Mouse (Mus musculus): Measurements from ENCODE around the gene Rab29. TPM values are rescaled to one million over a fixed set of nuclear protein-coding genes. Genes with fewer than 3 reads are reported as not detected.
"Not testable (repeated sequence)": the region's sequence is repeated elsewhere in the genome, so short reads cannot be mapped to it uniquely, and the experiment has no call there.

The Rab29 gene
- total RNA-seq, 2 experiments from 2014 or later = 12.3 to 14.2 TPM

- intact Hi-C loops (cut with DNase I) = loop anchor here (1.0 to 2.0 kb wide), 3 partner anchors 79 to 138 kb away; no protein-coding TSS in a partner anchor
- DNase-seq = peak; percentile 82 to 84
Observed at GRCm38 (mm10) chr1:131846255-131846654, 20.8 kb upstream of the Rab29 start.

GRCm38 (mm10) chr1:131861811-131862210 is 5.2 kb upstream of the Rab29 start:
- intact Hi-C loops (cut with DNase I) = no loop called here
- no peak for DNase-seq

DNA sequence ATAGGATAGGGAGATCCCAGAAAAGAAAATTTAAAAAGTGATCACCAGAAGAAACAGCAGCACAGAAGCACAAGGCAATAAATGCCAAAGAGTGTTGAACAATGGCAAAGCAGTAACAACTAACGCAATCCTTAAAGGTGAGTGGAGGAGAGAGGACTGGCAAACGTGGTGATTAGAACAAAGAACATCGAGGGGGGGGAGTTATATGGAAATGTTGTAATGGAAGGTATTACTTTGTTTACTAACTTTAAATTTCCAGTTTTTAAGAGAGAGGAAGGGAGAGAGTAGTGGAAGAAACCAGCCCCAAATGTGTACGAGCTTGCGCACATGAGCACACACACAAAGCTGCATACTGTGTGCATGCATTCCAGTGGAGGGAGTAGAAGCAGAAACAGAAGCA is 1.4 kb upstream of the Rab29 start:
- no peak for DNase-seq
- intact Hi-C loops (cut with DNase I) = no loop called here

- intact Hi-C loops (cut with DNase I) = loop anchor here (2.0 kb wide), 1 partner anchor 44 kb away; the partner anchor contains the start of gene Nucks1
- no peak for DNase-seq
Observed at GRCm38 (mm10) chr1:131866304-131866999, 572 bp upstream of the Rab29 start.

- intact Hi-C loops (cut with DNase I) = loop anchor here (2.0 kb wide), 1 partner anchor 43 kb away; the partner anchor contains the start of gene Nucks1
- DNase-seq = peak; percentile 17 to 32
Observed at GRCm38 (mm10) chr1:131867946-131868290, 894 bp downstream of the Rab29 start.

- intact Hi-C loops (cut with DNase I) = no loop called here
- DNase-seq = no peak
Observed at GRCm38 (mm10) chr1:131869561-131869960, 2.5 kb downstream of the Rab29 start.

DNA sequence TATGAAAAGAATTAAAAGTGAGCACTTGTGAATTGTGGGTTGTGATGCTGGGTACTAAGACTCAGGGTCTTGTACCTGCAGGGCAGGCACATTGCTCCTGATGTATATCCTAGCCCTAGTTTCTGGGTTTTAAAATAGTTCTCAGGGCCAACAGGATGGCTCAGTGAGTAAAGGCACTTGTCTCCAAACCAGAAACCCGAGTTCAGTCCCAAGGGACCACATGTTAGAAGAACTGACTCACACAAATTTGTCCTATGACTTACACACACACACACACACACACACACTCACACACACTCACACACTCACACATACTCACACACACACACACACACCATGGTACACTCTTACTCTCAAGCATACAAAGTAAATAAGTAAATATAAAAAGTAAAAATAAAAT is 5.8 kb downstream of the Rab29 start:
- intact Hi-C loops (cut with DNase I) = no loop called here
- no peak for DNase-seq

DNA sequence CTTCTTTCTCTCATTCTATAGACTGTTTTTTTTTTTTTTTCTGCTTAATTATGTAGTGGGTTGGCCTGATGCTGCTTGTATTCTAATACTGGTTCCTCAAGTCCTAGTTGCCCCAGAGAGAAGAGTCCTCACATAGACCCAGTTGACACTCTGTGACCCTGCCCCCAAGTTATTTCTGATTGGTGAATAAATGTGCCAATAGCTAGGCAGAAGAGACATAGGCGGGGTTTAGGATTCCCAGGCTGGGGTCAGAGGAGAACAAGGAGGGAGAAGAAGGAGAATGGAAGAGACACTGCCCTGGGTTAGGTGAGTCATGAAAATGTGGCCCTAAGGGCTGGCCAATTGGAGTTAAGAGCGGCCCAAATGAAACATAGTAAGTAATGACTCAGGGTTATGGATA is 12.8 kb downstream of the Rab29 start:
- intact Hi-C loops (cut with DNase I) = no loop called here
- DNase-seq = no peak

DNA sequence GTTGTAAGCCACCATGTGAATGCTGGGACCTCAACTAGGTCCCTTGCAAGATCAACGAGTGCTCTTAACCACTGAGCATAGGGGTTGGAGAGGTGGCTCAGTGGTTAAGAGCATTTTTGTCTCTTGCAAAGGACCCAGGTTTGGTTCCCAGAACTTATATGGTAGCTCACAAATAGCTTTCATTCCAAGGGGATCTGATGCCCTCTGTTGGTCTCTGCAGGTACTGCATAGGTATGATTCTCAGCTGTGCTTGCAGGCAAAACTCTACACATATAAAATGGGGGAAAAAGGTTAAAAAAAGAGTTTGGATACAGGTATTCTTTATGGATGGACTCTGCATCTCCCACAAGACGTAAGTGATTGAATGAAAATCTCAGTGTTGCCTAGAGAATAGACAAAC is 15.8 kb downstream of the Rab29 start:
- DNase-seq = peak in 1 of 2 experiments; percentile 7
- intact Hi-C loops (cut with DNase I) = no loop called here

DNA sequence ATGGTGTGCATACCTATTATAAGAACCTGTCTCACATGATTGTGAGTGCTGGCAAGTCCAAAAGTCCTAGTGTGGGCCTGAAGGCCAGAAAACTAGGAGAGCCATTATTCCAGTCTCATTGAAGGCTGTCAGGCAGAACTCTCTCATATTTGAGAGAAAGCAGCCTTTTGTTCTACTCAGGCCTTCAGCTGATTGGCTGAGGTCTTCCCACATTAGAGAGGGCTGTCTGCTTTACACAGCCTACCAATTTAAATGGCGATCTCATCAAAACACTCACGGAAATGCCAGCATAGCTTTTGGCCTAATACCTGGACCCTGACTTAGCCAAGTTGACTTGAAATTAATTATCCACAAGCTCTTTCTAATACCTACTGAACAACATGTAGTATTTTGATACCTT is 19.1 kb downstream of the Rab29 start:
- intact Hi-C loops (cut with DNase I) = no loop called here

DNA sequence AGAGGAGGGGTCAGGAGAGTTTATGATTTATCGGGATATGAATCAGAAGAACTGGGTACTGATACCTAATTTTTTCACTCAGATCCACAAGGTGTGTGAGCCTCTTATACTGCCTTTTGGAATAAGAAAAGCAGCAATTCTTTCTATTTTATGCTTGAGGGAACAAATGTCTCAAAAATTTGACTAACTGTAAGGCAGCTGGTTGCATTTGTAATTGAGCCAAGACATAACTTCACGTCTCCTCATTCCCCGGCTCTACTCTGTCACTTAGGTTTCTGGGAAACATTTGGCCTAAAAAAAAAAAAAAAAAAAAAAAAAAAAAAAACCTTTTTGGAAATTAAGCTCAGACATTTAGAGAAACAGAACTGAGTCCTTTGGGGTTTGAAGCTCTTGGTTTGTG is 19.6 kb downstream of the Rab29 start:
- intact Hi-C loops (cut with DNase I) = no loop called here
- no peak for DNase-seq

More for the DNA sequence above, 19.1 kb downstream of the Rab29 start:
- no peak for DNase-seq

DNA sequence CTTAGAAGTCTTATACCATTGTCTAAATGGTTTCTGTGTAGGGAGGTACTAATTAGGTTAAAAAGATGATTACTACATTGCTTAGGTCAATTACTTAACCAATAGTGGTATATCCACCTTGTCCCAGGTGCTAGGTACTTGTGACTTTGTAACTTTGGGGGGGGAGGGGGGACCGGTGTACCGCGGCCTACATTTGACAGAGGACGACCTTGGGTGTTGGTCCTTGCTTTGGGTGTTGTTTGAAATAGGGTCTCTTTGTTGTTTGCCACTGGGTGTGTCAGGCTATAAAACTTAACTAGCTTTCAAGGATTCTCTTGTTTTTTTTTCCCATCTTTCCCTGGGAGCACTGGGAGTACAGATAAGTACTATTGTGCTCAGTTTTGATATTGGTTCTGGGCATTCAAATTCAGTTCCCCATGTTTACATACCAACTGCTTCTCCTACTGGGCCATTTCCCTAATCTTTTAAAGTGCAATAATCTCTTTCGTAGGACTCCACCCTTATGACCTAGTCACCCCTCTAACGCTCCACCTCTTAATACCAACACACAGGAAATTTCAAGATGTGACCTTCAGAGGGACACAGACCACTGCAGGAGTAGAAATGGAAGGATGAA is 23.1 kb downstream of the Rab29 start:
- intact Hi-C loops (cut with DNase I) = no loop called here
- no peak for DNase-seq

- intact Hi-C loops (cut with DNase I) = no loop called here
- no peak for DNase-seq
Observed at GRCm38 (mm10) chr1:131891436-131891835, 24.4 kb downstream of the Rab29 start.

DNA sequence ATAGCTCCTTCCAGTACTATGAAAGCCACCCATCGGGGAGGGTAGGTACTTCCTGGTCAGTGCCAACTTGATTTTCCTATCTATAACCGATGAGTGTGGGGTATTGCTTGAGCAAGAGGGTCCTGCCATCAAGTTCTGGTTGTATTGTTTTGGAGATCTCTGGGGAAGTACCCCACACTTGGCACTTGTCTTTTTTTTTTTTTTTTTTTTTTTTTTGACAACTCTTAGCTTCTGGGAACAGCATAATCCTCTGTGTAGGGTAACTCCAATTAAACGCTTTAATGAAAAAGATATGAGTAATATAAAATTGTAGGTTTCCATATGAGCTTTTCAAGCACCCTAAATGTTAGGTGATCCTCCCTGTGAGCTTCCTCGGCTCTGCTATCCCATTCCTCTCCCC is 35.7 kb downstream of the Rab29 start:
- DNase-seq = no peak
- intact Hi-C loops (cut with DNase I) = no loop called here

DNA sequence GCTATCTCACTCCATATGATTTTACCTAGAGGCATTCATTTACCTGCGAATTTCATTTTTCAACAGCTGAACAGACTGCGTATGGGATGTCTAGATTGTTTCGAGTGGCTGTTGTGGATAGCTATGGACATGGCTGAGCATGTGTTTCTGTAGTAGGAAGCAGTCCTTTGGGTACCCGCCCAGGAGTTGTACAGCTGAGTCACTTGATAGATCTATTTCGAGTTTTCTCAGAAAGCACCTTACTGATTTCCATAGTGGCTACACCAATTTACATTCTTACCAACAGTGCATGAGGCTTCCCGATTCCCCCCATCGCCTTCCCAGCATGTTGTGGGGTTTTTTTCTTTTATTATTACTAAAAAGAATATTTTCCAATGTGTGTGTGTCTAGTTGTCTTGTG is 36.2 kb downstream of the Rab29 start:
- no peak for DNase-seq
- intact Hi-C loops (cut with DNase I) = no loop called here

DNA sequence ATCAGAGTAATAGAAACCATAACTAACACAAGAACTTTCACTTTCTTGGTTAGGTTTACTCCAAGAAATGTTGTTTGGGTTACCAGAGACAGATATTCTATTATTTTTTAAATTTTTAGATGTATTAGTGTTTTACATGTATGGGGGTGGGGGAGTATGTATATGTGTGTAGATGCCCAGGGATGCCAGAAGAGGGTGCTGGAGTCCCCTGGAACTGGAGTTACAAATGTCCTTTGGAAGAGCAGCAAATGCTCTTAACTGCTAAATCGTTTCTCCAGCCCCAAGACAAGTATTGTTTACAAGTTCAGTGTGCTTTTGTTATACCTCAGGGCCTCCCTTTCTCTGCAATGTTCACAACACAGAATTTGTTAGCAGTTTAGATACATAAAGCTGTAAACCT is 38.5 kb downstream of the Rab29 start:
- DNase-seq = peak; percentile 13 to 23
- intact Hi-C loops (cut with DNase I) = no loop called here

GRCm38 (mm10) chr1:131908456-131908855 is 41.4 kb downstream of the Rab29 start:
- no peak for DNase-seq
- intact Hi-C loops (cut with DNase I) = no loop called here

DNA sequence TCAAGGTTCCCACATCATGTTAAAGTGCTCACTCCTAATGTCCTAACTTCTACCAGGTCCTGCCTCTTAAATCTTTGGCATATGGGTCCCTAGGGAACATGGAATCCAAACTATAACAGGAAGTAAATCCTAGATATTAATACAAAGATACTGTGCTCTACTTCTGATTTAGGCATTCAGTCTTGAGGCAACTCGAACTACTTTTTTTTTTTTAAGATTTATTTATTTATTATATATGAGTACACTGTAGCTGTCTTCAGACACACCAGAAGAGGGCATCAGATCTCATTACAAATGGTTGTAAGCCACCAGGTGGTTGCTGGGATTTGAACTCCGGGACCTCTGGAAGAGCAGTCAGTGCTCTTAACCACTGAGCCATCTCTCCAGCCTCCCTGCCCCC is 42.2 kb downstream of the Rab29 start:
- DNase-seq; intact Hi-C loops (cut with DNase I): not testable (repeated sequence)

DNA sequence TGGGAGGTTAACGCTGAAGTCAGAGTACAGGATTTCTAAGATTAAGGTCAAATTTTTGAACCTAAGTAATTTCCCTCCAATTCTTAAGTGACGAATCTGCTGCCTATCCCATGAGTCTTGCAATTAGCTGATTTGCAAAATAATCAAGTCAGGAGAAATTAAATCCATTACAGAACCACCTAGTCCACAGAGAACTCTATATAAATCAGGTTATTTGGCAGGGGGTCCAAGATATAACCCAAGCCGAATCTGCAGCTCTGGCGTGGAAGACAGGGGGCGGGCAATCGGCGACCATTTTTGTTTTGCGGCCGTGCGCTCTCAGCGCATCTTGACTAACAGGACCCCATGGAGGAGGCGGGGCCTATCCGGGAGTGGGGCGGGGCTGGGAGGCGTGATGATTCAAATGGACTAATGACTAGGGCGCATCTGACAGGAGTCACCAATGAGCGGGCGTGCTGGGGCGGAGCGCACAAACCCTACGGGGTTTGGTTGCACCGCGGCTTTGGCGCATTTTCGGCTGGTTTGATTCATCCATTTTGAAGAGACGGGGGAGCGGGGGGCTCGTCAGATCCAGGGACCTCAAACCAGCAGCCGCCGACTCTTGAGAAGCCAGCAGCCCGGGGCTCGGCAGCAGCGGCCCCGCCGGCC is 43.1 kb downstream of the Rab29 start, which contains the start of gene Nucks1:
Gene Nucks1 (plus strand): TSS at position 534 of the 648 bp plus-strand sequence.
- peak; percentile 100 for DNase-seq
- intact Hi-C loops (cut with DNase I) = loop anchor here (2.0 kb wide), 2 partner anchors 43 to 71 kb away; partner anchors contain the start of gene Rab29

DNA sequence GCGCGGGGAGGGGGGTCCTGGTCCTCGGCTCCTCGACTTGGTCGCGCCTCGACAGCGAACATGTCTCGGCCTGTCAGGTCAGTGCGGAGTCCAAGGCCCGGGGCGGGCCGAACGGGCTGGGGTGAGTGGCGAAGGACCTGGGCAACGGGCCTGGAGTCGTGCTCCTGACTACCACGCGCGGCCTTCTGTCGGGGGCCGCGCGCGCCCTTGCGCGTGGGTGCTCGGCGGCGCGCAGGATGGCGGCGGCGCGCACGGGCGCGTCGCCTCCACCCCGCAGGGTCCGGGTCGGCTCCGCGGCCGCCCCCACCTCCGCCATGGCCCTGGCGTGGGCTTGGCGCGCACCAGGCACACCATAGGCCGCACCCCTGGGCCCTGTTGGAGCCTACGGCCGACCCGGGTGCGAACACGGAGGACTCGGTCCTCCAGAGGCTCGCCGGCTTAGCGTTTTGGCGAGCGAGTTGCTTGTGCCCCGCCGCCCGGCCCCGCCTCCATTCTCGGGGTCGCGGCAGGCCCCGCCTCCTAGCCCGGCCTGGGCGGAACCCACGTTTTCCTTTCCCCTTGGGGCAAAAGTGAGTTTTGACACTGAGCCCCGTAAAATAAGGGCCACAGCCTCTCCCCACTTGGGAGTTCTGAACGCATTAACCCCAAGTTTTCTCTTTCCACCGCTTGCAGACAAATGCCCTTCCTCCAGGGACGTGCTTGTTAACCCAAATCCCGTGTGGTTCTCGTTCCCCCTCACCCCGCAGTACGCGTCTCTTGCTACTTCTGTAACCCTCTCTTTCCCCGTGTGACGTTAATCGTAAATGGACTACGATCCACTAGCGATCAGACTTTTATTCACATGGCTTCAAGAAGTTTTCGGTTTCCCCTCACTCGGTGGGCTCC is 43.9 kb downstream of the Rab29 start:
- DNase-seq = peak; percentile 89 to 91
- intact Hi-C loops (cut with DNase I) = loop anchor here (2.0 kb wide), 2 partner anchors 44 to 70 kb away; partner anchors contain the start of gene Rab29

- DNase-seq = no peak
- intact Hi-C loops (cut with DNase I) = no loop called here
Observed at GRCm38 (mm10) chr1:131917634-131918033, 50.6 kb downstream of the Rab29 start.
